Mouse (Mus musculus) neural tube, embryonic 15.5 days (tissue): Measurements from ENCODE around the gene Nlgn2. TPM values are rescaled to one million over a fixed set of nuclear protein-coding genes. Genes with fewer than 3 reads are reported as not detected.
"Not testable (repeated sequence)": the region's sequence is repeated elsewhere in the genome, so short reads cannot be mapped to it uniquely, and the experiment has no call there.

ENCODE experiments used
- ATAC-seq: fragments of 200-750 bp; cut with Nextera tagmentation; 2 replicates; pipeline ENCODE4 v1.8.0; 2017; ENCODE audit warnings: mild to moderate bottlenecking, moderate TSS enrichment, moderate library complexity; ENCODE audit not compliant: low FRiP score
- H3K27ac ChIP-seq: fragments of 300-500 bp; sonication (generic); replicated peaks from 2 replicates; pipeline ENCODE4 v1.5.1; 2015; ENCODE audit warnings: mild to moderate bottlenecking, inconsistent platforms
- H3K27me3 ChIP-seq: fragments of 300-500 bp; sonication (generic); replicated peaks from 2 replicates; pipeline ENCODE4 v1.6.1; 2015; ENCODE audit warnings: inconsistent platforms
- H3K36me3 ChIP-seq: fragments of 300-500 bp; sonication (generic); 2 replicates; pipeline ENCODE4 v1.6.1; 2015; ENCODE audit warnings: inconsistent platforms
- H3K4me1 ChIP-seq: fragments of 300-500 bp; sonication (generic); 2 replicates; pipeline ENCODE4 v1.6.1; 2015; ENCODE audit warnings: inconsistent platforms
- H3K4me2 ChIP-seq: fragments of 300-500 bp; sonication (generic); 2 replicates; pipeline ENCODE4 v1.6.1; 2015; ENCODE audit warnings: inconsistent platforms, mild to moderate bottlenecking, moderate library complexity
- H3K4me3 ChIP-seq: fragments of 300-500 bp; sonication (generic); replicated peaks from 2 replicates; pipeline ENCODE4 v1.5.1; 2015; ENCODE audit warnings: mild to moderate bottlenecking, inconsistent platforms
- H3K9ac ChIP-seq: fragments of 300-500 bp; sonication (generic); replicated peaks from 2 replicates; pipeline ENCODE4 v1.6.1; 2015; ENCODE audit warnings: mild to moderate bottlenecking, inconsistent platforms
- H3K9me3 ChIP-seq: fragments of 300-500 bp; sonication (generic); replicated peaks from 2 replicates; pipeline ENCODE4 v1.6.1; 2016; ENCODE audit warnings: inconsistent platforms
- WGBS: fragments of 180-500 bp; shearing (Covaris S2); methylation state at CpG from one replicate; pipeline ENCODE4 v1.1.7; 2015; ENCODE audit warnings: mixed read lengths; 5-methylcytosine and 5-hydroxymethylcytosine counted together
- polyA plus RNA-seq: library from polyadenylated mRNA; unstranded; fragments of >200 nt; fragmentation: Nextera tagmentation; extraction: Ambion mirVana; gene quantifications from 2 replicates; pipeline ENCODE4 v1.2.1, GENCODE M21; 2015

Gene Nlgn2
- polyA plus RNA-seq, 1 experiment from 2014 or later = 21.4 TPM

DNA sequence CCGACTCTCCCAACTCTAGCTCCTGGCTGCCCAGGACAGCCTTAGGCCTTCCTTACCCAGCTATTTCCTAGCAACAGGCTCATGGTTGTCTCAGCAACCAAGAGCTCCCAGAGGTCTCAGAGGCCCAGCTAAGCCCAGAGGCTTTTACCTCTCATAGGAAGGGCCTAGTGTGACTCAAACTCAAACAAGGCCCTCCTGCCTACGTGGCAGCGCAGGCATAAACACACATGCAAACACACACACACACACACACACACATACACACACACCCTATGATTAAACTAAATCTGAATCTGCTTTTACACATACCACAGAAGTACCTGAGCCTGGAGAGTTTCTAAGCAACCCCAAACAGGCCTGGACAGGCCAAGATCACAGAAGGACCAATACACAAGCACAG lies 40.8 kb upstream of the Nlgn2 start:
- Histone ChIP-seq H3K27ac (no peak overlapping the region), H3K36me3 (no peaks in the 10 kb centered on the region), H3K9me3 (no peaks in the 10 kb centered on the region), H3K4me1 (peaks cover 39% of the 10 kb centered on the region), H3K9ac (no peak overlapping the region), H3K4me3 (no peak overlapping the region), H3K4me2 (no peak overlapping the region), H3K27me3 (peaks cover 8% of the 10 kb centered on the region; the same call in 1 of the 2 replicates)
- ATAC-seq = no peak
- 82% methylated on average over 3 of the region's 3 CpGs for WGBS

DNA sequence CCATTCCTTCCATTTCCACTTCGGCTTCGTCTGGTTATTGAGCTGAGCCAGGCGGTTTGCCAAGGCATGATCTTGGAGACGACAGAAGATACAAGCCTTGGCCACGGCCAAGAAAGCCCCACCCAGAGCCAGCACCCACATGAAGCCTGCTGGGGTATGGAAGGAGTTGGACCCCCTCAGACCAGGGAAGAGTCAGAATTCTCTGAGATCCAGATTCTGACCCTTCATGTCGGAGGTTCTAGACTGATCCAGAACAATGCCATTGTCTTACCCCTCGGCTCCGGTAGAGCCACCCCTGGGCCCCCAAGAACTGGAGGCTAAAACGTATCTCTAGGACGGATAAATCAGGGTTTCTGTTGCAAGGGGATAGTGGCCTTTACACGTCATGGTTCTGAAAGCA lies 40.3 kb upstream of the Nlgn2 start, which contains the start of gene Tmem95:
Gene Tmem95 (minus strand): TSS at position 141 of the 400 bp plus-strand sequence.
- H3K9ac ChIP-seq = no peak within 1 kb of the TSS
- no peaks in the 10 kb centered on the region for H3K9me3 ChIP-seq
- WGBS = 89% methylated on average over 11 of the region's 11 CpGs
- no peak for ATAC-seq
- no peaks in the 10 kb centered on the region for H3K36me3 ChIP-seq
- peak within 1 kb of the TSS; percentile 14; the same call in 1 of the 2 replicates for H3K4me3 ChIP-seq
- H3K27me3 ChIP-seq = peaks cover 8% of the 10 kb centered on the region; the same call in 1 of the 2 replicates
- peaks cover 39% of the 10 kb centered on the region for H3K4me1 ChIP-seq
- H3K4me2 ChIP-seq = peak within 1 kb of the TSS; percentile 41
- H3K27ac ChIP-seq = no peak within 1 kb of the TSS

DNA sequence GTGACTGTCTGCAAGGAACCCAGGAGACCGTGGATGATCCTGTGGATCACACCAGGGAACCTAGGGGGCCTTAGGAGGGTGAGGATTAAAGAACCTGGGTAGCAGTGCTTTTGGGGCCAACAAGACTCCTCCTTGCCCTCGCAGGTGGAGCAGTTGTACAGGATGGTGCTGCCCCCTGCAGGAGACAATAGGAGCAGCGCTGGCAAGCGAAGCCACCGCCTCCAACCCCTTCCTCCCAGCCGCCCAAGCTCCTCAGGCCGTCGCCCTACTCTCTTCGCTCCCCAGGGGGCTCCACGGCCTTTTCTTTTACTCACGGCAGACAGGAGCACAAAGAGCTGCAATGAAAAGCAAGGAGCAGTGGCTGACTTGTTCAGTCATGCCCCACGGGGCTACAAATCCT lies 39.3 kb upstream of the Nlgn2 start:
- 3% methylated on average over 12 of the region's 12 CpGs for WGBS
- peaks cover 38% of the 10 kb centered on the region for H3K4me1 ChIP-seq

DNA sequence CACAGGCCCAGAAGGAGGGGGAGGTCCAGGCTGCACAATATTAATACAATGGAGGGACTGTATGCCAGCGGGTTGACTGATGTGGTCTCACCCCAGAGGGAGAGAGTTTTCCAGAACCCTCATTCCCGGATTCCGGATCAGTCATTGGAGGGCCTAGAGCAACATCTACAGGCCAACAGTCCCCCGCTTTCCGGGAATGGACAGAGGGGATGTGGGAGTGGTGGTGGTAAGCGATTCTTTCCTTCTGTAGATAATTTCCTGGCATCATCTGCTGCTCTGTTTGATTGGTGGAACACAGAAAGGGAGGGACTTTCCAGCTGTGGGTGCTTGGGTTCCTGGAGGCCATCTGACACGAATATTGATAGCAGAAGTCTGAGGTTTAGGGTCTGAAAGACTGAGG lies 38.6 kb upstream of the Nlgn2 start:
- peaks cover 8% of the 10 kb centered on the region; the same call in 1 of the 2 replicates for H3K27me3 ChIP-seq
- H3K9ac ChIP-seq = no peak overlapping the region
- no peaks in the 10 kb centered on the region for H3K36me3 ChIP-seq
- no peak for ATAC-seq
- H3K9me3 ChIP-seq = no peaks in the 10 kb centered on the region
- H3K4me1 ChIP-seq = peaks cover 32% of the 10 kb centered on the region
- no peak overlapping the region for H3K4me3 ChIP-seq
- 72% methylated on average over 7 of the region's 7 CpGs for WGBS
- H3K4me2 ChIP-seq = no peak overlapping the region
- no peak overlapping the region for H3K27ac ChIP-seq

More for the DNA sequence above, 39.3 kb upstream of the Nlgn2 start:
- H3K36me3 ChIP-seq = no peaks in the 10 kb centered on the region
- no peak overlapping the region for H3K27ac ChIP-seq
- ATAC-seq = peak; percentile 37; the same call in 1 of the 2 replicates
- H3K9ac ChIP-seq = no peak overlapping the region
- peak overlapping the region; percentile 14; the same call in 1 of the 2 replicates for H3K4me3 ChIP-seq
- H3K4me2 ChIP-seq = peak overlapping the region; percentile 41
- peaks cover 8% of the 10 kb centered on the region; the same call in 1 of the 2 replicates for H3K27me3 ChIP-seq
- H3K9me3 ChIP-seq = no peaks in the 10 kb centered on the region

DNA sequence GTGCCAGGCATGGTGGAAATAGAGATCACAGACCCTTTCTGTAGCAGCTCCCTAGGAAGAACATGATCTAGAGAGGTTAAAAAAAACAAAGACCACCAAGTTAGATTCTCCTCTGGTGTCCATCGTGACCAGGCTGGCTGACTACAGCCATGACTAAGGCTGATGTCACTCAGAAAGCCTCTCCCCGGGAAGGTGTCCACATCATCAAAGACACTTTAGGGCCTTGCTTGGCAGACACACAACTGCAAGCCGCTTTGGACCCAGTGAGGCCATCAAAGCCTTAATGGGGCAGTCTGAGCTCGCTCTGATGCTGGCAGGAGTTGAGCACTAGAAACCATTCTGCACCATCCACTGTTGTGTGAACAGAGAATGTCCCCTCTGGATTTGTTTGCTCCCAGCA lies 34.9 kb upstream of the Nlgn2 start:
- no peak overlapping the region for H3K27ac ChIP-seq
- no peaks in the 10 kb centered on the region for H3K27me3 ChIP-seq
- ATAC-seq = no peak
- H3K4me3 ChIP-seq = no peak overlapping the region
- H3K9me3 ChIP-seq = no peaks in the 10 kb centered on the region
- no peak overlapping the region for H3K9ac ChIP-seq
- H3K36me3 ChIP-seq = no peaks in the 10 kb centered on the region
- peaks cover 5% of the 10 kb centered on the region for H3K4me1 ChIP-seq
- H3K4me2 ChIP-seq = no peak overlapping the region
- WGBS = 79% methylated on average over 4 of the region's 4 CpGs

DNA sequence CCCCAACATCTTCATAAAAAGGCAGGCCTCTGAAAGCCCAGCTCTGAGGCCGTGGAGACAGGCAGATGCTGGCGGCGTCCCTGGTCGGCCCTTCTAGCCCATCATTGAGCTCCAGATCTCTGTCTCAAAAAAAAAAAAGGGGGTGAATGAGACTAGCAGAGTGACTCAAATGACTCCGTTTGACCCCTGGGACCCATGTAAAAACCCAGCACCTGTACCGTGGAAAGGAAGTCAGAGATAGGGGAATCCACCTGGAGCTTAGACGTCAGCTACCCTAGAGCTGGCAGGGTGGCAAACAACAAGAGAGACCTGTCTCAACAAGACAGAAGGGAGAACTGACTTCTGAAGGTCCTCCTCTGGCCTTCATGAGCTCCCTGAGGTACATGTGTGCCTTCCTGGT lies 34.2 kb upstream of the Nlgn2 start:
- Histone ChIP-seq H3K9ac (no peak overlapping the region), H3K4me1 (peaks cover 2% of the 10 kb centered on the region), H3K9me3 (no peaks in the 10 kb centered on the region), H3K4me3 (no peak overlapping the region), H3K27ac (no peak overlapping the region), H3K36me3 (no peaks in the 10 kb centered on the region), H3K27me3 (no peaks in the 10 kb centered on the region; the same call in 1 of the 2 replicates), H3K4me2 (no peak overlapping the region)
- no peak for ATAC-seq
- WGBS = 92% methylated on average over 7 of the region's 7 CpGs

DNA sequence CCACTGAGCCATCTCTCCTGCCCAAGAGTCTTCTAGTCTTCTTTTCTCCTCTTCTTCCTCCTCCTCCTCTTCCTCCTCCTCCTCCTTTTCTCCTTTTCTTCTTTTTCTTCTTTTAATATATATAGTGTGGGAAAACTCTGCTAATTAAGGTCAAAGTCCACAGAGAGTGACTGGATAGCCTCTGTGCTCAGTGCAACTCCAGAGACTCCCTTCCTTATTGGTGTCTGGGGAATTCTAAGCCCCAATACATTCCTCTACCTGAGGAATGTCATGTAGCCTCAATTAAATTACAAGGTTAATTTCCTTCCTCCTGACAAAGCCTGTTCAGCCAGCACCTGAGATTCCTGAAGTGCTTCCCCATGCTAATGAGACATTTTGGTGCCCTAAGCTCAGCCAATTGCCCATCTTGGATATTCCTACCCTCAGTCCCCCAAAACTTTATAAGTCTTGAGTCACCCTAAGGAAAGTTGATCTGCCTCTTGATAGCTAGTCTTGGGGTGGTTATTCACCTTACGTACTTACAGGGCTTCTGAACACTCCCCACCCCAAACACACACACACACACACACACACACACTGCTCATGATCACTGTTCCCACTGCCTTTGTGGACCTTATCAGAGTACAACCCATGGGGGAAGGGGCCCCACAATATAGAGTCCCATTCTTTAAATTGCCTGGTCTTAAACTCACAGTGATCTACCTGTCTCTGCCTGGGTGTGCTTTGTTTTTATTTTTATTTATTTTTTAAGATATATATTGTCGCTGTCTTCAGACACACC lies 32.9 kb upstream of the Nlgn2 start:
- H3K9ac ChIP-seq = no peak overlapping the region
- H3K4me2 ChIP-seq = no peak overlapping the region
- H3K27ac ChIP-seq = no peak overlapping the region
- no peaks in the 10 kb centered on the region; the same call in 1 of the 2 replicates for H3K27me3 ChIP-seq
- H3K9me3 ChIP-seq = no peaks in the 10 kb centered on the region
- H3K4me3 ChIP-seq = no peak overlapping the region
- WGBS = 91% methylated on average over 2 of the region's 2 CpGs
- H3K36me3 ChIP-seq = no peaks in the 10 kb centered on the region
- no peaks in the 10 kb centered on the region for H3K4me1 ChIP-seq
- no peak for ATAC-seq

DNA sequence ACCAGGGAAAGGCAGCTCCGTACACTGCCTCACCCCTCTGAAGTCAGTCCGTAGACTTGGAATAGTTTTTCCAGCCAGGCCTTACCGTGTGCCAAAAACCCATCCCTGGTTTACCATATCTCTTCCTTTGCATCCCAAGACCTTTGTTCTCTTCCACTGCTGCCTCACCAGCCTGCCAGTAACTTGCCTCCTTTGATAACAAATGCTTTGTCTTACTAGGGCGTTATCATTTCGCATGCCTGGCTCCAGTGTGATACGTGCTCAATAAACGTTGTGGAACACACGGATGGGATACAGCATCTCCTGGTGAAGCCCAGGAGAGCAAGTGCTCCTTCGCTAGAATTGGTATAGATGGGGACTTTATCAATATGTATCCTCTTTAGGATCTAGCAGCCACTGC lies 29.8 kb upstream of the Nlgn2 start:
- no peak overlapping the region for H3K4me2 ChIP-seq
- H3K4me3 ChIP-seq = no peak overlapping the region
- no peaks in the 10 kb centered on the region for H3K4me1 ChIP-seq
- H3K27ac ChIP-seq = no peak overlapping the region
- no peaks in the 10 kb centered on the region for H3K9me3 ChIP-seq
- WGBS = 73% methylated on average over 9 of the region's 9 CpGs
- ATAC-seq = no peak
- H3K36me3 ChIP-seq = no peaks in the 10 kb centered on the region
- H3K9ac ChIP-seq = no peak overlapping the region
- H3K27me3 ChIP-seq = no peaks in the 10 kb centered on the region; the same call in 1 of the 2 replicates

DNA sequence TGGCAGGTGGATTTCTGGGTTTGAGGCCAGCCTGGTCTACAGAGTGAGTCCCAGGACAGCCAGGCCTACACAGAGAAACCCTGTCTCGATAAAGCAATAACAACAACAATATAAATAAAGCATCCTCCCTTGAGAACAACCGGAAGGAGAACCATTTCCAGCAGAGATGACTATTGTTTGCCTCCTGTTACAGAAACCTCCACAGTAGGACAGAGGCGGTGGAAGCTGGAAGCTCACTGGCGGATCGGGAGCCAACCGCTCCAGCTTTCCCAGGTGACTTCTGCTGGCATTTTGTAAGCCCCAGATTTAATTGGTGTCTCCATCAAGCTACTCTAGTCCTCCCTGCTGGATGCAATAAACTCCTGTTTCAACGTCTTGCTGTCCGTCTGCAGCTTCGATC lies 28.0 kb upstream of the Nlgn2 start:
- H3K9ac ChIP-seq = no peak overlapping the region
- H3K36me3 ChIP-seq = no peaks in the 10 kb centered on the region
- no peaks in the 10 kb centered on the region; the same call in 1 of the 2 replicates for H3K27me3 ChIP-seq
- ATAC-seq = no peak
- H3K27ac ChIP-seq = no peak overlapping the region
- H3K4me2 ChIP-seq = no peak overlapping the region
- WGBS = 72% methylated on average over 9 of the region's 9 CpGs
- no peak overlapping the region for H3K4me3 ChIP-seq
- no peaks in the 10 kb centered on the region for H3K9me3 ChIP-seq
- no peaks in the 10 kb centered on the region for H3K4me1 ChIP-seq

DNA sequence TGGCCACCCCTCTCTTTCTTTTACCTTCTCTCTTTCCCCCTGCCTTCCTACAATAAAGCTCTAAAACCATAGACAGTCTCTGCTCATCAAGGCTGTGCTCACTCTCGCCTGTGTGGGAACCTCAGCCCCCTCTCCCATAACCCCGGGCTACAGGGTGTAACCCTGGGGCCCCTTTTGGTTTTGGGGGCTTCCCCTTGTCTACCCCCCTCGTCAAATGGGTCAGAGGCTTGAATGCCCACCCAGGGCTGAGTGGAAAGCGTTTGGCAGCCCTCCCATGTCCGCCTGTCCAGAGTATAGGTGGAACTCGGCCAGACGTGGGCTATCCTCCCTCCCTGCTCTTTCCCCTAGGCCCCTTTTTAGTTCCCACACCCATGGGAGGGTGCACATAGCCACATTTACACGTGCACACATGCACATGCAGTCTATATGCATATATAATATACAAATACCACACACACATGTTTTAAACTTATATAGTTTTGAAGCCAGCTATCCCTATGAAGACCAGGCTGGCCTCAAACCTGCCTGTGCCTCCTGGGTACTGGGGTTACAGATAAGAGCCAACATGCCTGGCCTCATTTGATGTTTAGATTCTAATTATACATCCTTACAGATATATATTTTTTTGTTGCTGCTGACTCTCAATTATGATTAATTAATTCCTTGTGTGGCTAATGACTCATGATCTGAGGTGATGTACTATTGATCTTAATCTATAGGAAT lies 26.7 kb upstream of the Nlgn2 start:
- Histone ChIP-seq H3K9ac (no peak overlapping the region), H3K4me2 (no peak overlapping the region), H3K36me3 (no peaks in the 10 kb centered on the region), H3K4me1 (no peaks in the 10 kb centered on the region), H3K4me3 (no peak overlapping the region), H3K27ac (no peak overlapping the region), H3K9me3 (no peaks in the 10 kb centered on the region), H3K27me3 (peaks cover 1% of the 10 kb centered on the region)
- WGBS = 48% methylated on average over 8 of the region's 8 CpGs
- ATAC-seq = no peak

DNA sequence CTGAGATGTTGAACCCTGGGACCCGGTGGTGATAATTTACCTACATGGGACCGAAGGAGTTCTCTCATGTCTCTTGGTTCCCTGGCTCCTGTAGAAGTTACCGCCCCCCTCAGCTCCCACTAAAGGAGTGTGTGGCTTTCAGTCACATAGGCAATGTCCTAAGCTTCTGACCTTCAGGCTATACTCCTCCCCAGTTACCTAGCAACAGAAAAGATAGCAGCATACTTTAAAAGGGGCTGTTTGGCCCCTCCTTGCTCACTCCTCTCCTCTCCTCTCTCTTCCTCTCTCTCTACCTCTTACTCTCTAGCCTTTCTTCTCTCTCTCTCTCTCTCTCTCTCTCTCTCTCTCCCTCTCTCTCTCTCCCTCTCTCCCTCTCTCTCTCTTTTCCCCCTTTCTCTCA lies 26.1 kb upstream of the Nlgn2 start:
- H3K4me3 ChIP-seq, H3K27me3 ChIP-seq, H3K9me3 ChIP-seq, H3K27ac ChIP-seq, H3K4me1 ChIP-seq, H3K9ac ChIP-seq, H3K36me3 ChIP-seq, ATAC-seq, H3K4me2 ChIP-seq: not testable (repeated sequence)
- 84% methylated on average over 3 of the region's 3 CpGs for WGBS
